Mouse (Mus musculus) liver, postnatal 0 days (tissue): ENCODE measurements around the gene Map3k4.

ENCODE experiments used
- CTCF ChIP-seq: sonication (generic); IDR thresholded peaks from 2 replicates; pipeline ENCODE4 v1.5.1; 2016; ENCODE audit warnings: antibody characterized with exemption, low read depth
- EP300 ChIP-seq: IDR thresholded peaks from 2 replicates; pipeline ENCODE4 v1.6.1; 2016; ENCODE audit warnings: antibody characterized with exemption, low read depth, mild to moderate bottlenecking

GRCm38 (mm10) chr17:12206248-12206647, 112.3 kb downstream of the Map3k4 start:
- TF ChIP-seq CTCF = no peak
- peak; percentile 86 for TF ChIP-seq EP300
